Mouse (Mus musculus) brain, embryonic 14.5 days (tissue): ENCODE measurements at regions not wholly inside any gene's neighbourhood (a gene's known extent, or its start where the extent isn't known, plus 50 kb on each side); places are given as distances from the start of the nearest gene placed in this dataset.

Source experiments
- CTCF ChIP-seq: fragments of 200-500 bp; IDR thresholded peaks from 2 replicates; pipeline ENCODE4 v1.5.1; 2012; ENCODE audit warnings: inconsistent platforms, mild to moderate bottlenecking, moderate library complexity, borderline replicate concordance; ENCODE audit not compliant: insufficient read depth, insufficient read length; ENCODE audit errors: extremely low read depth
- POLR2A ChIP-seq: fragments of 200-500 bp; IDR thresholded peaks from 2 replicates; pipeline ENCODE4 v1.6.1; 2012; ENCODE audit warnings: mild to moderate bottlenecking, inconsistent platforms, borderline replicate concordance; ENCODE audit not compliant: poor library complexity, insufficient read depth, insufficient read length, severe bottlenecking; ENCODE audit errors: extremely low read depth

GRCm38 (mm10) chr13:101068489-101068888 lies 235.3 kb upstream of the Slc30a5 start:
- TF ChIP-seq POLR2A (no peak), CTCF (peak; percentile 20; the same call in 1 of the 2 replicates)
